Mouse (Mus musculus) layer of hippocampus, postnatal 10 days (tissue): ENCODE results near the gene Gstp2. TPM values are rescaled to one million over a fixed set of nuclear protein-coding genes. Genes with fewer than 3 reads are reported as not detected.

Experiments used
- DNase-seq, 2 experiments: peaks; one replicate each; pipeline ENCODE4 v3.0.0; 2021; ENCODE audit warnings: low spot score in 2 of 2
- total RNA-seq, 2 experiments: library from RNA; stranded (reverse); gene quantifications; 2 replicates each; pipeline ENCODE4 v1.2.3; 2021

The Gstp2 gene
- total RNA-seq, 2 experiments from 2014 or later, result 18.5 to 23.6 TPM

- no peak for DNase-seq
These were observed 55.0 kb downstream of the Gstp2 start for GRCm38 (mm10) chr19:3990804-3991203.

Other genes starting within 250 kb of the Gstp2 start
- gene Chka, start 194.2 kb downstream of the Gstp2 start, total RNA-seq, result 100 to 1,000 TPM in 1 of 2 experiments, 10 to 100 TPM in 1; 98.1 to 104 TPM
- gene Tcirg1, start 138.9 kb downstream of the Gstp2 start, total RNA-seq, result 10 to 100 TPM; 19.1 to 26.0 TPM
- gene Ndufs8, start 133.2 kb downstream of the Gstp2 start, total RNA-seq, result 100 to 1,000 TPM; 134 to 139 TPM
- gene Aldh3b1, start 116.2 kb downstream of the Gstp2 start, total RNA-seq, result 1 to 10 TPM; 1.3 to 1.7 TPM
- gene Unc93b1, start 110.8 kb downstream of the Gstp2 start, total RNA-seq, result 10 to 100 TPM; 13.9 to 20.7 TPM
- not detected for gene Aldh3b3, start 87.4 kb downstream of the Gstp2 start, total RNA-seq
- gene Aldh3b2, start 73.7 kb downstream of the Gstp2 start, total RNA-seq, result 1 to 10 TPM; 1.3 to 1.4 TPM
- 1 to 10 TPM; 1.9 to 2.2 TPM for gene Acy3, start 59.5 kb downstream of the Gstp2 start, total RNA-seq
- gene Tbx10, start 53.3 kb downstream of the Gstp2 start, total RNA-seq, result not detected
- 1 to 10 TPM; 9.0 to 9.4 TPM for gene Nudt8, start 45.4 kb downstream of the Gstp2 start, total RNA-seq
- gene Gm49405, start 45.4 kb downstream of the Gstp2 start, total RNA-seq, result 1 to 10 TPM; 1.7 TPM
- gene Doc2g, start 42.7 kb downstream of the Gstp2 start, total RNA-seq, result 1 to 10 TPM; 2.9 to 3.3 TPM
- gene Ndufv1, start 33.2 kb downstream of the Gstp2 start, total RNA-seq, result 100 to 1,000 TPM; 197 to 207 TPM
- gene Gstp1, start 8.0 kb downstream of the Gstp2 start, total RNA-seq, result 100 to 1,000 TPM; 263 to 285 TPM
- gene Gstp3, start 13.5 kb upstream of the Gstp2 start, total RNA-seq, result not detected
- gene Cabp2, start 35.6 kb upstream of the Gstp2 start, total RNA-seq, result not detected
- gene Cdk2ap2, start 51.2 kb upstream of the Gstp2 start, total RNA-seq, result 10 to 100 TPM; 21.5 to 23.6 TPM
- 100 to 1,000 TPM; 178 to 201 TPM for gene Pitpnm1, start 54.0 kb upstream of the Gstp2 start, total RNA-seq
- 10 to 100 TPM; 74.6 to 76.5 TPM for gene Aip, start 79.8 kb upstream of the Gstp2 start, total RNA-seq
- not detected for gene Gpr152, start 93.8 kb upstream of the Gstp2 start, total RNA-seq
- gene Cabp4, start 98.0 kb upstream of the Gstp2 start, total RNA-seq, result under 1 TPM in 1 of 2 experiments, not detected in 1; 0.30 TPM
- gene Coro1b, start 102.6 kb upstream of the Gstp2 start, total RNA-seq, result 10 to 100 TPM; 82.0 to 88.5 TPM
- 1 to 10 TPM; 1.3 to 2.5 TPM for gene Ptprcap, start 107.6 kb upstream of the Gstp2 start, total RNA-seq
- 10 to 100 TPM; 31.6 to 39.9 TPM for gene Rps6kb2, start 117.3 kb upstream of the Gstp2 start, total RNA-seq
- gene Carns1, start 129.5 kb upstream of the Gstp2 start, total RNA-seq, result 1 to 10 TPM; 3.0 to 3.6 TPM
- gene Tbc1d10c, start 145.3 kb upstream of the Gstp2 start, total RNA-seq, result 1 to 10 TPM; 1.6 to 2.1 TPM
- gene Ppp1ca, start 146.0 kb upstream of the Gstp2 start, total RNA-seq, result 100 to 1,000 TPM; 295 to 307 TPM
- gene Rad9a, start 155.6 kb upstream of the Gstp2 start, total RNA-seq, result 1 to 10 TPM; 8.0 to 8.9 TPM
- under 1 TPM; 0.36 to 0.75 TPM for gene Clcf1, start 168.2 kb upstream of the Gstp2 start, total RNA-seq
- gene AC109138.7, start 168.3 kb upstream of the Gstp2 start, total RNA-seq, result not detected
- gene Pold4, start 185.9 kb upstream of the Gstp2 start, total RNA-seq, result 10 to 100 TPM; 14.4 to 15.8 TPM
- 10 to 100 TPM; 49.0 to 66.1 TPM for gene Ssh3, start 223.2 kb upstream of the Gstp2 start, total RNA-seq
- 10 to 100 TPM; 76.3 to 89.4 TPM for gene Ankrd13d, start 237.1 kb upstream of the Gstp2 start, total RNA-seq